Mouse (Mus musculus): ENCODE measurements around the gene Gm28551. TPM values are rescaled to one million over a fixed set of nuclear protein-coding genes. Genes with fewer than 3 reads are reported as not detected.

Gm28551 gene
- under 1 TPM; 0.06 to 0.14 TPM for polyA plus RNA-seq (2017; shearing (Covaris generic))

GRCm38 (mm10) chr1:53352327-53353261, at the start of gene Gm28551, which contains the start of the genes Asdurf and Asnsd1:
Gene Gm28551 (minus strand): TSS chr1:53352667.
Gene Asdurf (minus strand): TSS chr1:53352619.
Gene Asnsd1 (minus strand): TSS chr1:53352752.

DNA sequence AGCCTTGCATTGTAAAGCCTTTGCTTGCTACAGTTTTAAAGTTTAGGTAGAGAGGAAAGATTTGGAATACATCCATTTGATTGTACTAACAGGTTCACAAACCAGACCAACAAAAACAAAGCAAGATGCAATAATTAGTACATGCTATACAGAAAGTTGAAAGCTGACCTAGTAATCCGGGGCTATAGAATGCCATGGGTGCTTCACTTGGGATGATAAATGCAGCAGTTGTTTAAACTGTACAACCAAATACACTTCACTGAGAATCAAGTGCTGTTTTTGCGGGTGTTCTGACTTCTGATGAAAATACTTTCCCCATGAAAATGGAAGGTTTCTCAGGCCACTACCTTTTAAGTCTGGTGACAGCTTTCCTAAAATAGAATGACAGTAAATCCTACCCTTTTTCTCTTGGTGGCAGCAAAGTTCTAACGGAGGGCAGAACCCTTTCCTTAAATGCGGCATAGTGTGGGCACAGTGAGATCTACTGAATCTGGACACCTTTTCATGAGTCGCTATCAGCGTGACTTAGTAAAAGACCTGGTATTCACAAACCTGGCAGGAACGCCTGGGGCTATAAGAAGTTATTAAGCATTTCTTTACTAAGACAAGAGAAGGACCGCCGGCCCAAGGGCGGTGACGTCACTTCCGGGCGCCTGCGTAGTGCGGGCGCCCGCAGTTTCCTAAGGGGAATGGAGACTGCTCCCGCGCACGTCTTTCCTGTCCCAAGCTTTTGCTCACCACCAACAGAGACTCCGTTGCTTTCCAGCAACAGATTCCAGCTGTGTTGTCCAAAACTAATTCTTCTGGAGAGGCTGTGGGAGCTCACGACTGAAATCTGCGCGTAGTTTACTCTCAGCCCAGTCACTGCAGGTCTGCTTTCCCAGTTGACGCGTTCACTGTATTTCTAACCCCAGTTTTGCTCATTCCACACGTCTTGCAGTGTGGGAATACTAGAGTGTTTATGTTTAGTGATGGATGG, 39.2 kb downstream of the Gm28551 start, which contains the start of gene Osgepl1:
Gene Osgepl1, plus strand, starts transcription at position 636 of the 979 bp plus-strand sequence.

GRCm38 (mm10) chr1:53296581-53297383, 55.7 kb downstream of the Gm28551 start, which contains the start of the genes Pms1, Ormdl1 and Gm28778:
Gene Pms1 (minus strand): TSS chr1:53297018.
Gene Ormdl1 (plus strand): TSS chr1:53297095.
Gene Gm28778 (plus strand): TSS chr1:53297111.

Other genes with a start within 250 kb of the Gm28551 start
- not detected for gene 1700019A02Rik, start 165.0 kb downstream of the Gm28551 start, polyA plus RNA-seq (2017; shearing (Covaris generic))
- 10 to 100 TPM; 13.7 to 26.6 TPM for gene Pms1, start 55.6 kb downstream of the Gm28551 start, polyA plus RNA-seq (2017; shearing (Covaris generic))
- 10 to 100 TPM; 64.7 to 76.4 TPM for gene Ormdl1, start 55.6 kb downstream of the Gm28551 start, polyA plus RNA-seq (2017; shearing (Covaris generic))
- gene Gm28778, start 55.6 kb downstream of the Gm28551 start, polyA plus RNA-seq (2017; shearing (Covaris generic)), result 1 to 10 TPM in 1 of 2 experiments, not detected in 1; 1.1 TPM
- 10 to 100 TPM in 1 of 2 experiments, 1 to 10 TPM in 1; 7.6 to 15.3 TPM for gene Osgepl1, start 39.0 kb downstream of the Gm28551 start, polyA plus RNA-seq (2017; shearing (Covaris generic))
- not detected for gene Asdurf, start within 50 bp of the Gm28551 start, polyA plus RNA-seq (2017; shearing (Covaris generic))
- 10 to 100 TPM; 58.6 to 71.3 TPM for gene Asnsd1, start 85 bp upstream of the Gm28551 start, polyA plus RNA-seq (2017; shearing (Covaris generic))

Data from activated CD4-positive, CD25-positive, alpha-beta regulatory T cell (primary cell).